Mouse (Mus musculus): ENCODE results near the gene Prss53.

- TF ChIP-seq CTCF (conservative IDR thresholded peaks at IDR 0.05 in 1 of 2, IDR thresholded peaks at IDR 0.05 in 1 of 2; ENCODE audit: low read depth in 2 of 2, low read length in 2 of 2) (no peak), POLR2A (IDR thresholded peaks at IDR 0.05; ENCODE audit: low read depth, low read length) (no peak), ZKSCAN1 (IDR thresholded peaks at IDR 0.05; ENCODE audit: borderline replicate concordance, low read depth, low read length) (no peak), ZMIZ1 (IDR thresholded peaks at IDR 0.05; ENCODE audit: low read depth, low read length) (no peak), MAZ (IDR thresholded peaks at IDR 0.05; ENCODE audit: low read depth, low read length) (no peak), E2F4 (IDR thresholded peaks at IDR 0.05; ENCODE audit: insufficient replicate concordance, low read depth, low read length) (no peak), KAT2A (IDR thresholded peaks at IDR 0.05; ENCODE audit: insufficient replicate concordance, low read length) (no peak), USF1 (IDR thresholded peaks at IDR 0.05; ENCODE audit: low read depth, low read length) (no peak), RAD21 (IDR thresholded peaks at IDR 0.05; ENCODE audit: low read depth, low read length) (no peak), MYC (IDR thresholded peaks at IDR 0.05; ENCODE audit: low read depth, low read length) (no peak)
Measured at GRCm38 (mm10) chr7:127869149-127869810, 21.5 kb downstream of the Prss53 start.

Data from CH12.LX (cell line).